Mouse (Mus musculus): Measurements from ENCODE around the gene Zfp385a. TPM values are rescaled to one million over a fixed set of nuclear protein-coding genes. Genes with fewer than 3 reads are reported as not detected.
A peak's percentile ranks its signal among the peaks of the same experiment; 100 is the strongest.

Gene Zfp385a
- total and polyA plus RNA-seq, 2 experiments from 2014 or later, result 13.0 to 21.3 TPM

DNA sequence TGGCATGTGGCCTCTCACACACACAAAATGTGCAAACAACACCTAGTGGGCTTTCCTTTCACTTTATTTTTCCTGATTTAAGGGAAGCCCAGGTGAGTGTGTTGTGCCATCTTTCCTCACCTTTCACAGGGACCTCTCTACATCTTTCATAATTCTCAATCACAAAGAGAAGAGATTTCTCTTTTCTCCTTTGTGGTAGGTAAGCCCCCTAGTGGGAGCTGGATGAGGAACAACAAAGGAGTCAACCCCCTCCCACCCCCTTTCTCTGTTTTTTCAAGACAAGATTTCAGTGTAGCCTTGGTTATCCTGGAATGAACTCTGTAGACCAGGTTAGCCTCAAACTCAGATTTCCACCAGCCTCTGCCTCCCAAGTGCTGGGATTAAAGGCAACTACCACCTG is 3.7 kb upstream of the Zfp385a start:
- peak; percentile 19; the same call in 1 of the 2 replicates for TF ChIP-seq CTCF (IDR thresholded peaks at IDR 0.05; ENCODE audit: low read depth)
- Histone ChIP-seq H3K27me3 (ENCODE audit: insufficient read depth, low read length) (no peaks in the 10 kb centered on the region; the same call in 1 of the 2 replicates), H3K36me3 (ENCODE audit: insufficient read depth) (no peaks in the 10 kb centered on the region), H3K4me2 (ENCODE audit: low read depth) (no peak overlapping the region), H3K9ac (no peak overlapping the region), H3K4me1 (ENCODE audit: insufficient read depth) (no peaks in the 10 kb centered on the region), H3K4me3 (ENCODE audit: low read depth, low read length) (no peak overlapping the region), H3K9me3 (ENCODE audit: low read length) (no peaks in the 10 kb centered on the region), H3K27ac (ENCODE audit: low read depth, low read length) (no peak overlapping the region)
- DNase-seq (no peak), ATAC-seq (no peak)

DNA sequence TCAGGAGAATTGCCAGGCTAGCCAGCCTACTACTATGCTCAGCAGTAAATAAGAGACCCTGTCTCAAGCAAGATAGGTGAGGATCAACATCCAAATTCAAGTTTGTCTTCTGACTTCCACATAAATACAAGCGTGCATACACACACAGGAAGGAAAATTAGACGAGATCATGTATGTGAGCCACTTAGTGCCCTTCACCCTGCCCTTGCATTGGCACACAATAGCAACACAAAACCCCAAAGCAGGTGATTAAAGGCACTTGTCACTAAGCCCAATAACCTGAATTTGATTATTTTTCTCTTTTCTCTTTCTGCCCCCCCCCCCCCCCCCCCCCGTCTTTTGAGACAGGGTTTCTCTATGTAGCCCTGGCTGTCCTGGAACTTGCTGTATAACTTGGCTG is 3.1 kb upstream of the Zfp385a start:
- H3K27ac ChIP-seq (ENCODE audit: low read depth, low read length), result no peak overlapping the region
- no peaks in the 10 kb centered on the region for H3K9me3 ChIP-seq (ENCODE audit: low read length)
- no peaks in the 10 kb centered on the region for H3K4me1 ChIP-seq (ENCODE audit: insufficient read depth)
- H3K36me3 ChIP-seq (ENCODE audit: insufficient read depth), result no peaks in the 10 kb centered on the region
- no peak for ATAC-seq
- no peak overlapping the region for H3K4me3 ChIP-seq (ENCODE audit: low read depth, low read length)
- no peak for TF ChIP-seq CTCF (IDR thresholded peaks at IDR 0.05; ENCODE audit: low read depth)
- H3K4me2 ChIP-seq (ENCODE audit: low read depth), result no peak overlapping the region
- 66% methylated on average over 3 of the region's 3 CpGs for WGBS
- no peak for DNase-seq
- no peaks in the 10 kb centered on the region; the same call in 1 of the 2 replicates for H3K27me3 ChIP-seq (ENCODE audit: insufficient read depth, low read length)
- no peak overlapping the region for H3K9ac ChIP-seq

DNA sequence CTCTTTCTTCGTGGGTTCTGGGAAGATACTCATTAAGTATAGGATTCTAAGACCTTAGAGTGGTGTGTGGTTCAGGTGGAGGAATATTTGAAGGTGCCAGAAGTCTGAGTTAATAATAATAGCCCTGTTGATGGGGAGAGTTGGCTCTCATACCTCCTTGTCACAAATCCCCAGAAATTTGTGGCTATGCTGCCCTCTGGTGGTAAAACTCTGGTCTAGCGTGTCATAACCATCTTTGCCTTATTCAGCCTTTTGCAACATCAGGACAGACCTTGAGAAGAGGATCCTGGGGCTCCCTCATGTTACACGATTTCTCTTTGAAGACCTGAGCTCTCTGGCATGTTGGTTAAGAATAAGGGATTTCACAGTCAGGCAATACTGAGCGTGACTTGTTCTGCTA is 2.5 kb upstream of the Zfp385a start:
- no peak overlapping the region for H3K9ac ChIP-seq
- no peaks in the 10 kb centered on the region for H3K4me1 ChIP-seq (ENCODE audit: insufficient read depth)
- H3K27me3 ChIP-seq (ENCODE audit: insufficient read depth, low read length), result no peaks in the 10 kb centered on the region; the same call in 1 of the 2 replicates
- peak; percentile 88 for TF ChIP-seq CTCF (IDR thresholded peaks at IDR 0.05; ENCODE audit: low read depth)
- no peak overlapping the region for H3K4me3 ChIP-seq (ENCODE audit: low read depth, low read length)
- H3K4me2 ChIP-seq (ENCODE audit: low read depth), result no peak overlapping the region
- DNase-seq (peak; percentile 92), ATAC-seq (peak; percentile 25; the same call in 1 of the 2 replicates)
- H3K9me3 ChIP-seq (ENCODE audit: low read length), result no peaks in the 10 kb centered on the region
- WGBS, result 15% methylated on average over 4 of the region's 4 CpGs
- no peaks in the 10 kb centered on the region for H3K36me3 ChIP-seq (ENCODE audit: insufficient read depth)
- H3K27ac ChIP-seq (ENCODE audit: low read depth, low read length), result no peak overlapping the region

DNA sequence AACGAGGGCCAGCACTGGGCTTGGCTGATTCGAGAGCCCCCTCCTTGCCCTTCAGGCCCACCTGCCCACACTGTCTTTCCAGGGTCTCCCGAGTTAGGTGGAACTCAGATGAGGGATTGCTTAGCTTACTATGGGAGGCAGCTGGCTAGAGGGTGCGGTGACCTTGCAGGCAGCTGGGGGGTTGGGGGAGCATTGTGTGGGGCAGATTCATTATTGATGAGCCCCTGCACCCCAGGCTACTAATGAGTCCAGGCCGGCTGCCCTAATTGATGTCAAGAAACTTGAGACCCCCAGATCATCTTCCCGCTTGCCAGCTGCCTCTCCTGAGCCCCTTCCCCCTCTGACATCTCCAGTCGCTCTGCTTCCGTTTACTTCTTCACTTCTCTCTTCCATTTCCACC is 1.7 kb upstream of the Zfp385a start:
- H3K4me2 ChIP-seq (ENCODE audit: low read depth), result no peak overlapping the region
- no peaks in the 10 kb centered on the region for H3K36me3 ChIP-seq (ENCODE audit: insufficient read depth)
- ATAC-seq (no peak), DNase-seq (no peak)
- no peak overlapping the region for H3K9ac ChIP-seq
- no peaks in the 10 kb centered on the region; the same call in 1 of the 2 replicates for H3K27me3 ChIP-seq (ENCODE audit: insufficient read depth, low read length)
- H3K4me1 ChIP-seq (ENCODE audit: insufficient read depth), result no peaks in the 10 kb centered on the region
- H3K9me3 ChIP-seq (ENCODE audit: low read length), result no peaks in the 10 kb centered on the region
- 48% methylated on average over 8 of the region's 8 CpGs for WGBS
- no peak overlapping the region for H3K4me3 ChIP-seq (ENCODE audit: low read depth, low read length)
- H3K27ac ChIP-seq (ENCODE audit: low read depth, low read length), result no peak overlapping the region
- TF ChIP-seq CTCF (IDR thresholded peaks at IDR 0.05; ENCODE audit: low read depth), result no peak

DNA sequence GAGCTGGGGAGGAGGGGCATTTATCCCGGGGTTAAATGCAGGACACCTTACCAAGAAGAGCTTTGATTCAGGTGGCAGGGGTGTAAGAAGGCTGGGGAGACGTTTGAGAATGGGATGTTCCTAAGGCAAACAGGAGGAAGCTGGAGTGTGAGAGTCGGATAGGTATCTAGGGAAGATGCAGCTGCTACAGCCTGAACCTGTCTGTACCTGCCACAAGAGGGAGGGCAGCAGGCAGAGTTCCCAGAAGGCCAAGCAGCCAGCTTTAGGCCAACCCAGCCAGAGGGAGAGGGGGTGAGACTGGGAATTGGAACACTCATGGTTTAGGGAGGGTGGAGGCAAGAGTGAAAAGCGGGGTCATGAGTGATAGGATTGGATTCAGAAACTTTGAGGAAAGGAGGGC is 893 bp upstream of the Zfp385a start:
- H3K4me3 ChIP-seq (ENCODE audit: low read depth, low read length), result peak overlapping the region; percentile 72; the same call in 1 of the 2 replicates
- WGBS, result 32% methylated on average over 4 of the region's 4 CpGs
- no peaks in the 10 kb centered on the region for H3K4me1 ChIP-seq (ENCODE audit: insufficient read depth)
- peak overlapping the region; percentile 75; the same call in 1 of the 2 replicates for H3K9ac ChIP-seq
- H3K4me2 ChIP-seq (ENCODE audit: low read depth), result peak overlapping the region; percentile 83
- H3K9me3 ChIP-seq (ENCODE audit: low read length), result no peaks in the 10 kb centered on the region
- H3K27ac ChIP-seq (ENCODE audit: low read depth, low read length), result 0 out of 2 replicates have a peak overlapping the region, but pooled peaks have one; percentile 3
- peak; percentile 29 for DNase-seq
- ATAC-seq, result peak; percentile 23; the same call in 1 of the 2 replicates
- no peak for TF ChIP-seq CTCF (IDR thresholded peaks at IDR 0.05; ENCODE audit: low read depth)
- no peaks in the 10 kb centered on the region for H3K36me3 ChIP-seq (ENCODE audit: insufficient read depth)
- no peaks in the 10 kb centered on the region; the same call in 1 of the 2 replicates for H3K27me3 ChIP-seq (ENCODE audit: insufficient read depth, low read length)

DNA sequence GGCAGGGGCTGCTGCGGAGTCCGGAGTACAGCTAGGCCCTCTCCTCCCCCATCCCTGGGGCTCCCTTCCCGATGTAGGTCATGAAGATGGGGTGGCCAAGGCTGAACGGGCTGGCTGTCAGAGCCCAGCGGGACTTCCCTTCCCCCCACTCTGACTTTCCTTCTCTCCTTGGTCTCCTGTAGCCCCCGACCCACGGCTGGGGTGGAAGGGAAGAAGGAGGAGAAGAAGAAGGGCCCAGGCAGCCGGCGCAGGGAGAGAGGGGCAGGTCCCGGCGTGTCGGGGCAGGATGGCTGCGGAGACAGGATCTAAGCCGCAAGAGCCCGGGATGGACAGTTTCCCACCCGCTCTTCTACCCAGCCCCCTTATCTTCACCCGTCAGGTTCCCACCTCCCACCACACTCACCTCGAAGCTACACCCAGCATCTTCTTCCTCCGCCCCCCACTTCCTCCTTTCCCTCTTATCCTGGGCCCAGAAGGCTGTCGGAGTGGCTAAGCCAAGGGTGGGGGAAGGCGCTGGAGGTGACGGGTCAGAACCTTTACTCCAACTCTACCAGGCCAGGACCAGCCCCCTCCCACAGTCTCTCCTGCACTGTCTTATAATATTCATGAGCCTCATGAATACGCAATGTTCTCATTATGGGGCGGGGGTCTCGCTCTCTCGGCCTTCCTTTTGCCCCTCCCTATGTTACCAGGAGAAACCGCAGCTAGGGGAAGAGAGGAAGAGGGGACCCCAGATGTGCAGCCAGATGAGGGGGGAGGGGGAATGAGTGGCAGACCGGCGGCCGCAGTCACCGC is 530 bp downstream of the Zfp385a start:
- Histone ChIP-seq H3K9ac (peak overlapping the region; percentile 75), H3K9me3 (ENCODE audit: low read length) (no peaks in the 10 kb centered on the region), H3K4me2 (ENCODE audit: low read depth) (peak overlapping the region; percentile 83), H3K4me1 (ENCODE audit: insufficient read depth) (no peaks in the 10 kb centered on the region), H3K36me3 (ENCODE audit: insufficient read depth) (no peaks in the 10 kb centered on the region), H3K27me3 (ENCODE audit: insufficient read depth, low read length) (no peaks in the 10 kb centered on the region; the same call in 1 of the 2 replicates), H3K4me3 (ENCODE audit: low read depth, low read length) (peak overlapping the region; percentile 72), H3K27ac (ENCODE audit: low read depth, low read length) (no peak overlapping the region)
- ATAC-seq (peak; percentile 23), DNase-seq (no peak)
- 10% methylated on average over 25 of the region's 31 CpGs for WGBS
- TF ChIP-seq CTCF (IDR thresholded peaks at IDR 0.05; ENCODE audit: low read depth), result no peak

DNA sequence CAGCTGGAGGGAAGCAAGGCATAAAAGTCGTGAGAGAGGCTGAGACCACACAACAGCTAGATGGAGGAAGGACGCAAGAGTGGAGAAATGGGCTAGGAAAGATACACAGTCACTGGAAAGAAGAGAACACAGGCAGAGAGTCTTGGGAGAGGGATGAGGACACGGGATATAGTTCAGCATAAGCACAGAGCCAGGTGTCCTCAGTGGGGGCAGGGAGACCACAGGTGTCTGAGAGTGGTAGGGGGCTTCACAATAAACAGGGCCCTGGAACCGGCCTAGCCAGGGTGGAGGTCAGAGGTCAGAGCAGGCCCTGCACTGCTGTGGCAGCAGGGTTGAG is 1.1 kb downstream of the Zfp385a start:
- no peak overlapping the region for H3K27ac ChIP-seq (ENCODE audit: low read depth, low read length)
- 45% methylated on average over 4 of the region's 4 CpGs for WGBS
- no peaks in the 10 kb centered on the region for H3K36me3 ChIP-seq (ENCODE audit: insufficient read depth)
- H3K4me1 ChIP-seq (ENCODE audit: insufficient read depth), result no peaks in the 10 kb centered on the region
- DNase-seq (no peak), ATAC-seq (no peak)
- H3K4me3 ChIP-seq (ENCODE audit: low read depth, low read length), result peak overlapping the region; percentile 72
- peak overlapping the region; percentile 75 for H3K9ac ChIP-seq
- TF ChIP-seq CTCF (IDR thresholded peaks at IDR 0.05; ENCODE audit: low read depth), result no peak
- H3K4me2 ChIP-seq (ENCODE audit: low read depth), result peak overlapping the region; percentile 83
- no peaks in the 10 kb centered on the region; the same call in 1 of the 2 replicates for H3K27me3 ChIP-seq (ENCODE audit: insufficient read depth, low read length)
- H3K9me3 ChIP-seq (ENCODE audit: low read length), result no peaks in the 10 kb centered on the region

Measured in forebrain, postnatal 0 days (tissue).